Mouse (Mus musculus) kidney, postnatal 25 days (tissue): ENCODE data around the gene Anapc15-ps.

Experiments
- DNase-seq, 2 experiments: peaks; one replicate each; pipeline ENCODE4 v3.0.0; 2021; ENCODE audit warnings: mixed read lengths in 2 of 2

Anapc15-ps gene

DNA sequence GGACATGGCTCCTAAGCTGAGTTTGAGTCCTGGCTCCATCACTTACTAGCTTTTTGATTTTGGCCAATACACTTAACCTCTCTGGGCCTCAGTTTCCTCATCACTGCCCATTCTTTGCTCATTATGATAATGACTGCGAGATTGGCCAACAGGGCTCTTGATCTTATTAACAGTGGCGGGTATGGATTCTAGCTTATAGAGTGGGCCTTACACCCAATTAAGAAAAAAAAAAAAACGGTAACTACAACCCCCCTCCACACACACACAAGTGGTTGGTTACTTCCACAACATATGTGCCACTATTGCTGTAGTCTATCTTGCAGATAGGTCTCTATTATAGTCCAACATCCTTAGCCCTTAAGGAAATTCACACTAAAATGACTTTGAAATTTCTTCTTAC lies at the start of gene Anapc15-ps:
Gene Anapc15-ps, minus strand, starts transcription at position 101 of the 400 bp plus-strand sequence.
- no peak for DNase-seq

DNA sequence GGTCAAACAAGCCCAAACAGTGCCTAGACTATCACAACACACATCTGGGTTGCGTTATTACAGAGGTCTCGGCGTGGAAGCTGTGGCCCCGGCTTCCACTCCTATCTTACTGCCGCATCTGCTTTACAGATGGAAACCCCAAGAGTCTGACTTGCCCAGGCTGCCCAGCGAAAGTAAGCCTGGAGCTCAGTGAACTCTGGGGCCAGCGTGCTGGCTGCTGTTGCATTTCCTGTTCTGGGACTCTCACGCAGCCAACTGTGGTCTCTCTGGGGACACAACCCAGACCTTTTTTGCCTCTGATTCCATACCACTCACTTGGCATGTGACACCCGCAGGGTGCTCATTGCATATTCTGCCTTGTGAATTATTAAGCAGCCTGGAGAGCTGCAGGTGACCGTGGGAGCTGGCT lies 49.0 kb upstream of the Anapc15-ps start:
- peak; percentile 63 to 88 for DNase-seq

- DNase-seq, result no peak
Measured at GRCm38 (mm10) chr10:95720181-95720798, 47.0 kb upstream of the Anapc15-ps start.

DNA sequence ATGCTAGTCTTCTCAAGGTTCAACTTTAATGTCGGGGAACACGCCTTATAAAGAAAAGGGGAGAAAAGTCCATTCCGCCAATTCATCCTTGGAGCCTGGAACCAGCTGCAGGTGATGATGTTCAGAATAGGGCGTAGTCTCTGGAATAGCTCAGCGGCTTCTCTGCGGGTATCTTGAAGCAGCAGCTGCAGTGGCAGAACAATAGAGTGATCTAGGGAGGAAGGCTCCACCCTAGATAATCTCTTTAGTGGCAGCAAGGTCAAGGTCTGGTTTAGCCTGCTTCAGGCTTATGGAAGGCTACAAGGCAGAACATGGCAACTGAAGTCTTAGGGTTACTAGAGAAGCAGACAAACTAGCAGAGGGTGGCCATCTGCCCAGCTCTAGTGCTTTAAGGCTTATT lies 46.2 kb upstream of the Anapc15-ps start:
- no peak for DNase-seq

GRCm38 (mm10) chr10:95718760-95719159 lies 45.5 kb upstream of the Anapc15-ps start:
- DNase-seq, result no peak

GRCm38 (mm10) chr10:95717106-95717680 lies 43.9 kb upstream of the Anapc15-ps start:
- DNase-seq, result peak in 1 of 2 experiments; percentile 57

- DNase-seq, result peak in 1 of 2 experiments; percentile 41
Measured at GRCm38 (mm10) chr10:95715687-95716086, 42.4 kb upstream of the Anapc15-ps start.

DNA sequence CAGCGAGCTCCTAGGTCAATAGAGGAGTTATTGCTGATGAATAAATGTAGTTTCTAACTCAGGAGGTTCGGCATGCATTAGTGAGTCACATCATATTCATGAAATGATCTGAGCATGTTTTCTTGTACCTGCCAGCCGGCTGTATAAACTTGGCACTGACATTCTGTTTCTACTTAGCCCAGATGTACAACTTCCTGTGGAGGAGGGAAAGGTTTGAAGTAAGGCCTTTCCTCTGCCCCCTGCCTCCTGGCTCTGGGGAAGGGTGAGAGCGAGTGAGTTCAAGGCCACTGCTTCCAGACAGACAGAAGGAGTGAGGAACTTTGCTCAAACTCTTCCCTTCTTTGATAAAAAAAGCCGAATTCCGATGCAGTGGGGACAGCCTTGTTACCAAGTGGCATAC lies 39.0 kb upstream of the Anapc15-ps start:
- DNase-seq, result no peak

DNA sequence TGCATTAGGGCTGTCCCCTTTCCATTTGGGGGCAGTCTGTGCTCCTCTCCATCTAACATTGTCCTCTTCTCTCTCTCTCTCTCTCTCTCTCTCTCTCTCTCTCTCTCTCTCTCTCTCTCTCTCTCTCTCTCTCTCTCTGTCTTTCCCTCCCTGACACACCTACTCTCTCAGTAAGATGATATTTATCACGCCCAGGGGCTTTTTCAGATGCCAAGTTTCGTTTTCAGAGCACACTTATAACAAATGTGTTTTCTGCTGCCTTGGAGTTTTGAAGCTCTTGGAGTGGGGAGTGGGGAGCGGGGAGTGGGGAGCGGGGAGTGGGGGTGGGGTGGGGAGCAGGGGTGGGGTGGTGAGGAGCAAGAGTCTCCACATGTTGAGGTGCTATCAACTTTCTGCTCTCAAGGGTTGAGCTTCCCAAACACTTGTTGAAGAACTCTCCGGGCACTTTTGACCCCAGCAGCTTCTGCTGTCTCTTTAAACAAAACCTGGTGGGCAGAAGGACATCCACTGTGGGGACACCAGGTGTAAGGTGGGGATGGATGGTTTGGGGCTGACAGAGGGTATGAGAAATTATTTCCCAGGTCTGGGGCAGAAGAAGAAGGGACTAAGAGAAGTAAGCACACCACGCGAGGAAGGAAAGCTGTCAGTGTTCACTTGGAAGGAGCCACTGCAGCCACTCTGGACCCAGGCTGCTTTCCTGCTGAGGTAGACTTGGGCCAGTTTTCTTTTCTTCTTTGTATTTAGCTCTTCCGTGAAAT lies 36.8 kb upstream of the Anapc15-ps start:
- no peak for DNase-seq

DNA sequence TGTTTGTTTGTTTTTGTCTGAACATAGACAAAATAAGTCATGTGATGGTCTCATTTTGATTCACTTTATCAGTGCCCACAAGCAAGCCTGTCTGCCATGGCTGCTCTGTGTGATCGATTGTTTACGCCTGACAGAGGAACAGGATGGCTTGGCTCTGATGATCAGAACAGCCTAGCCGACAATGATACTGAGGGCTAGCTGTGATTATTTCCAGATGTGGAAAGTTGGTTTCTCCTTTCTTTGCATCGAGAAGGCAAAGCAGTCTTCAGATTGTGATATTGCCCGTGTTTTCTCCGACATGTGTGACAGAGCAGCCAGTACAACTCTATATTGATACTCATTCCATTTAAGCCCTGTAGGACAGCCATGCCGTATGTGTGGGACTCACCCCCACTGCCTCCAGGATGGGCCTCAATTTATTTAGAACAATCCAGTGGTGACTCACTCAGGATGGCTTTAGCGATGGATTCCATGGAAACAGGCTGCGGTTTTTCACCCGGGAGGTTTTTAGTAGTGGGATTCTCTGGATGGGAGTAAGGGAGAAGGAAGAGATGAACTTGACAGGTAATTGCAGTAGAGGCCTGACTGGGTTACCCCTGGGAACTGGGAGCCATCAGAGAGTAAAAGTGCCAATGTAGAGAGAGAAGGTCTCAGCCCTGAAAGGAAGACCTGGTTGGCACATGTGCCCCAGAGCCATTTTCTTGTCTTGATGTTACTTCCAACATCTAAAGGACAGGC lies 36.1 kb upstream of the Anapc15-ps start:
- no peak for DNase-seq

DNA sequence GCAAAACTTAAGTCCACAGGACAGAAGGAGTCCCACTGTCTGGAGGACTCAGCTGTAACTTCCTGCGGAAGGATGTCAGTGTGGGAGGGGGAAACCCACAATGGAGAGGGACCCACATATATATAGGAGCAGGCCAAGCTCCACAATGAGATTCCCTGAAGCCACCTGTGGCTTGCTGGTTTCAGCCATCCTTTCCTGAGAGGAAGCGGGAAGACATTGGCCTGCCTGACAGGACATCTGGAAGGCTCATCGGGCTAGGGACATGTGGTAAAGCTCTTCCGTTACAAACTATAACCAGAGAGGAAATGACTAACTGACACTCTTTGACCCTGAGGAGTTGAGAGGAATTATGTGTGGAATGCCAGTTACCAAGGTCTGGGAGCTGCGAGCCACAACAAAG lies 34.8 kb upstream of the Anapc15-ps start:
- peak in 1 of 2 experiments; percentile 56 for DNase-seq

- DNase-seq, result no peak
Measured at GRCm38 (mm10) chr10:95706867-95707266, 33.6 kb upstream of the Anapc15-ps start.

GRCm38 (mm10) chr10:95705747-95706146 lies 32.5 kb upstream of the Anapc15-ps start:
- DNase-seq, result no peak

DNA sequence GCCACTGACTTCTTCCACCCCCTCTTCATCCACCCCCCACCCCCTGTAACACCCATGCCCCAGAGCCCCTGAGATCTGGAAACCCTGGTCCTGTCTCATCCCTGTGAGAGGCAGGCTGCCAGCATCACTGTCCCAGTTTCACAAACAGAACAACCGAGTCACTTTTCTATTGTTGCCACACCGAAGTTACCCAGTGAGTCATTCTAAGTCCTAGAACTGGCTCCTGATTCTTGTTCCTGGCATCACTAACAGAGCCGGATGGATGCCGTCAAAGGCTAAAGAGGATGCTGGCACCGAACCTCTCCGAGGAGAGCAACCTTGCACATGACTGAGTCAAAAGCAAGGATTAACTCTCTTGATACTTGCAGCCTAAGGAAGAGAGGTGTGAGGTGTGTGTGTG lies 31.6 kb upstream of the Anapc15-ps start:
- no peak for DNase-seq

DNA sequence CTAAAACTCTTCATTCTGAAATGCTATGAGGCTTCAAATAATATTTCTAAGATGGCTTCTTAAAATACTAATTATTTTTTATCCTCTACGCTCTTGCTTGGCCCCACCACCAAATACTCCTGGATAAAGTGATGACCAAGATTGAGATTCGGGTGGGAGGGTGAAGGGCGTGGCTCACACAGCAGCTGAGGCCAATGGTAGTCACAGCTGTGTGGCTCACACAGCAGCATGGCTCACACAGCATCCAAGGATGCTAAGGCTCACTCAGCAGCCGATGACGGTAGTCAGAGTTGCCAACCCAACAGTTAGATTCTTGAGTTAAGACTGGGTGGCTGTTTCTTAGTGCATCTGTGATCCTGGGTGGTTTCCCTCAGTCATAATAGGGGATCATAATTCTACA lies 30.5 kb upstream of the Anapc15-ps start:
- DNase-seq, result no peak

- DNase-seq, result no peak
Measured at GRCm38 (mm10) chr10:95700422-95700821, 27.2 kb upstream of the Anapc15-ps start.

GRCm38 (mm10) chr10:95698920-95699714 lies 25.9 kb upstream of the Anapc15-ps start:
- peak; percentile 67 to 86 for DNase-seq

DNA sequence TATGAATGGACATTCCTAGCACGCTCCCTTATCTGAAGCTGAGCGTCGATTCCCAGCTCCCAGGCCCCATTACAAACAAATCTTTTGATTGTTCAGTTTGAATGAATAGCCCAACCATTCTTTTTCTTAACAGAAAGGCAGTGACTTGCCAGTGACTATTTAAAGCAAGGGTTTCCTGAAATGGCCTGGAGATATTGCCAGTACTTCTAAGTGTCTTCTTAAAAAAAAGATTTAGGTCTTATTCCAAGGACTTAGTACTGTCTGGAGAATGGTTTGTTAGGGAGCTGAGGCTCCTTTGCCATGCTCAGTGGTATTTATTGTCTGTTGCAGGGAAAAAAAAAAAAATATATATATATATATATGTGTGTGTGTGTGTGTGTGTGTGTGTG lies 23.0 kb upstream of the Anapc15-ps start:
- no peak for DNase-seq

DNA sequence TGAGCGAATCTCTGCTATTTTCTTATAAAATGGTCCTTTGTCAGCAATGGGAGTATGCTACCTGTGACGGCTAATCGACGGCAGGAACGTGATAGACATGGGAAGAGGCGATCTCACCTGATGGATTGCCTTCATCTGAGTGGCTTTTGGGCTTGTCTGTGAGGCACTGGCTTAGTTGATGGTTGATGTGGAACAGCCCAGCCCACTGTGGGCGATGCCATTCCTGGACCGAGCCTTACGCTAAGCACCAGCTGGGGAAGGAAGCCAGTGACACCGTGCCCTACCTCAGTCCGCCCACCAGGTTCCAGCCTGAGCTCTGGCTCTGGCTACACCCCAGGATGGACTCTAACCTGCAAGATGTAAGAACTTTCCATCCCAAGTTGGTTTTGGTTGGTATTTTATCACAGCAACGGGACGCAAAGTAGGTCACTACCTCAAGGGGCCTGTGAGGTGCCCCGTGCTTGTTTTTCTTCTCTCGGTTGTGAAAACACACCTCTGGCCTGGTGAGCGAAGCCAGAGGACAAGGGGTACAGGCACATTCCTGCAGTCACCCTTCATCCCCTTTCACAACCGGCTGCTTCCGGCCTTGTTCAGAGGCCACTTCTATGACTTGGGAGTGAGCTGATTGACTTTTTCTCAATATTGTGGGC lies 22.5 kb upstream of the Anapc15-ps start:
- DNase-seq, result peak; percentile 52 to 79

- DNase-seq, result no peak
Measured at GRCm38 (mm10) chr10:95694559-95695251, 21.5 kb upstream of the Anapc15-ps start.

DNA sequence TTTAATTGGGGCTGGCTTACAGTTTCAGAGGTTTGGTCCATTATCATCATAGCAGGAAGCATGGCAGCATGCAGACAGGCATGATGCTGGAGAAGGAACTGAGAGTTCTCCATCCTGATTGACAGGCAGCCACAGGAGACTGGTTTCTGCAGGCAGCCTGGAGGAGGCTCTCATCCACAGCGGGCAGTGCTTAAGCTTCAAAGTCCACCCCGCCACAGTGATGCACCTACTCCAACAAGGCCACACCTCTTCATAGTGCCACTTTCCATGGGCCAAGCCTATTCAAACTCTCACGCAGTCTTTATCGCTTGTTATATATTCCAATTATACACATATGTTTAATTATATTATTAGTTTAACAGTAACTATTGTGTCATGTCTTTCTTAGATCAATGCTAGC lies 18.1 kb upstream of the Anapc15-ps start:
- peak in 1 of 2 experiments; percentile 61 for DNase-seq
